Mouse (Mus musculus): ENCODE measurements at regions not wholly inside any gene's neighbourhood (a gene's known extent, or its start where the extent isn't known, plus 50 kb on each side); places are given as distances from the start of the nearest gene placed in this dataset.

GRCm38 (mm10) chr5:133828226-133828625 is 271.3 kb upstream of the Castor2 start:
- H3K4me1 ChIP-seq (ENCODE audit: control insufficient read depth in 1 of 2, insufficient read depth in 2 of 2), result no peaks in the 10 kb centered on the region
- no peaks in the 10 kb centered on the region for H3K36me3 ChIP-seq (replicated peaks in 1 of 2; ENCODE audit: control insufficient read depth in 1 of 2, insufficient read depth in 1 of 2, low read length in 1 of 2)
- H3K27ac ChIP-seq (ENCODE audit: insufficient read depth, low read depth), result no peak overlapping the region
- TF ChIP-seq CHD2 (IDR thresholded peaks at IDR 0.05; ENCODE audit: low read length) (no peak), BHLHE40 (IDR thresholded peaks at IDR 0.05; ENCODE audit: low read depth, low read length) (no peak), NRF1 (IDR thresholded peaks at IDR 0.05; ENCODE audit: low read depth, low read length) (no peak)
- H3K27me3 ChIP-seq (replicated peaks), result no peaks in the 10 kb centered on the region
- H3K9me3 ChIP-seq (replicated peaks; ENCODE audit: low read length), result peaks cover 58% of the 10 kb centered on the region
- H3K4me2 ChIP-seq (ENCODE audit: insufficient read depth, low read depth, poor library complexity, severe bottlenecking), result no peak overlapping the region
- in situ Hi-C loops (cut with MboI; ENCODE audit: low pct_ligation_motif_present, low pct_unique_long_range_greater_than_20kb, low sequenced_read_pairs) (no loop called here), dilution Hi-C loops (cut with MboI; ENCODE audit: extremely low pct_ligation_motif_present, extremely low pct_unique_long_range_greater_than_20kb, low sequenced_read_pairs) (no loop called here)
- H3K4me3 ChIP-seq (replicated peaks in 1 of 3; ENCODE audit: low read depth in 2 of 3, low read length in 2 of 3, poor library complexity in 1 of 3), result no peak overlapping the region
- no peak for DNase-seq (ENCODE audit: extremely low read depth)
- H3K79me2 ChIP-seq (replicated peaks; ENCODE audit: control insufficient read depth, extremely low read depth, insufficient read depth, poor library complexity, severe bottlenecking), result no peaks in the 10 kb centered on the region
- no peak overlapping the region for H3K9ac ChIP-seq (ENCODE audit: insufficient read depth, low read depth)

- H3K4me3 ChIP-seq (replicated peaks in 1 of 3; ENCODE audit: low read depth in 2 of 3, low read length in 2 of 3, poor library complexity in 1 of 3), result no peak overlapping the region
- in situ Hi-C loops (cut with MboI; ENCODE audit: low pct_ligation_motif_present, low pct_unique_long_range_greater_than_20kb, low sequenced_read_pairs), result no loop called here
- dilution Hi-C loops (cut with MboI; ENCODE audit: extremely low pct_ligation_motif_present, extremely low pct_unique_long_range_greater_than_20kb, low sequenced_read_pairs), result no loop called here
- H3K27ac ChIP-seq (ENCODE audit: insufficient read depth, low read depth), result no peak overlapping the region
- no peaks in the 10 kb centered on the region for H3K27me3 ChIP-seq (replicated peaks)
- no peaks in the 10 kb centered on the region for H3K4me1 ChIP-seq (ENCODE audit: control insufficient read depth in 1 of 2, insufficient read depth in 2 of 2)
- H3K79me2 ChIP-seq (replicated peaks; ENCODE audit: control insufficient read depth, extremely low read depth, insufficient read depth, poor library complexity, severe bottlenecking), result no peaks in the 10 kb centered on the region
- H3K9ac ChIP-seq (ENCODE audit: insufficient read depth, low read depth), result no peak overlapping the region
- TF ChIP-seq CTCF (conservative IDR thresholded peaks at IDR 0.05 in 1 of 2, IDR thresholded peaks at IDR 0.05 in 1 of 2; ENCODE audit: low read depth in 2 of 2, low read length in 2 of 2) (no peak), USF1 (IDR thresholded peaks at IDR 0.05; ENCODE audit: low read depth, low read length) (no peak), SMC3 (IDR thresholded peaks at IDR 0.05; ENCODE audit: low read depth, low read length) (no peak), MAFK (IDR thresholded peaks at IDR 0.05; ENCODE audit: insufficient replicate concordance, low read length) (no peak), TCF12 (IDR thresholded peaks at IDR 0.05; ENCODE audit: low read depth, low read length) (no peak), MAX (IDR thresholded peaks at IDR 0.05; ENCODE audit: low read length) (no peak), USF2 (conservative IDR thresholded peaks at IDR 0.05; ENCODE audit: low read depth, low read length) (no peak), RCOR1 (conservative IDR thresholded peaks at IDR 0.05; ENCODE audit: low read depth, low read length) (no peak), ETS1 (conservative IDR thresholded peaks at IDR 0.05; ENCODE audit: low read depth, low read length) (no peak), TBP (conservative IDR thresholded peaks at IDR 0.05; ENCODE audit: low read depth, low read length) (no peak), PAX5 (IDR thresholded peaks at IDR 0.05; ENCODE audit: low read length) (no peak), ZNF384 (IDR thresholded peaks at IDR 0.05; ENCODE audit: low read depth, low read length) (no peak)
- peaks cover 73% of the 10 kb centered on the region for H3K9me3 ChIP-seq (replicated peaks; ENCODE audit: low read length)
- no peak for DNase-seq (ENCODE audit: extremely low read depth)
- H3K4me2 ChIP-seq (ENCODE audit: insufficient read depth, low read depth, poor library complexity, severe bottlenecking), result no peak overlapping the region
- no peaks in the 10 kb centered on the region for H3K36me3 ChIP-seq (replicated peaks in 1 of 2; ENCODE audit: control insufficient read depth in 1 of 2, insufficient read depth in 1 of 2, low read length in 1 of 2)
These were observed 275.6 kb upstream of the Castor2 start for GRCm38 (mm10) chr5:133823871-133824270.

DNA sequence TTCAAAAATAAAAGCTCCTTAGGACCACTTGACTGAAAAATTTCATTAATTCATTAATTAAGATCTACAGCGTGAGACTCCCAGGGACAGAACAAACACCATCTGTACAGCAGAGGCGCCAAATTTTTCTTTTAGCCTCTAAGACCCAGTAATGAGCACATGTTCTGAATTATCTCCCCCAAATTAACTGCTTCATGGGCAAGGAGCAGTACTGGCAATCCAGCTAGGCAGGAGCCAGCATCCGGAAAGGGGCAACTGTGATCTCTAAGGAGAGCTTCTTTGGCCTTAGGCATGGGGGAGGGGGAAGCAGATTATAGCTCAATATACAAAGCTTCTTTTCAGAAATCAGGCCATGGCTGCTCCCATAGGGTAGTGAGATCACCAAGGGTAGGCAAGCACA is 278.2 kb upstream of the Castor2 start:
- Histone ChIP-seq H3K4me2 (ENCODE audit: insufficient read depth, low read depth, poor library complexity, severe bottlenecking) (no peak overlapping the region), H3K9me3 (replicated peaks; ENCODE audit: low read length) (peaks cover 72% of the 10 kb centered on the region), H3K79me2 (replicated peaks; ENCODE audit: control insufficient read depth, extremely low read depth, insufficient read depth, poor library complexity, severe bottlenecking) (no peaks in the 10 kb centered on the region), H3K9ac (ENCODE audit: insufficient read depth, low read depth) (no peak overlapping the region), H3K4me3 (replicated peaks in 1 of 3; ENCODE audit: low read depth in 2 of 3, low read length in 2 of 3, poor library complexity in 1 of 3) (no peak overlapping the region), H3K27me3 (replicated peaks) (no peaks in the 10 kb centered on the region), H3K36me3 (replicated peaks in 1 of 2; ENCODE audit: control insufficient read depth in 1 of 2, insufficient read depth in 1 of 2, low read length in 1 of 2) (no peaks in the 10 kb centered on the region), H3K4me1 (ENCODE audit: control insufficient read depth in 1 of 2, insufficient read depth in 2 of 2) (no peaks in the 10 kb centered on the region), H3K27ac (ENCODE audit: insufficient read depth, low read depth) (no peak overlapping the region)
- in situ Hi-C loops (cut with MboI; ENCODE audit: low pct_ligation_motif_present, low pct_unique_long_range_greater_than_20kb, low sequenced_read_pairs), result no loop called here
- dilution Hi-C loops (cut with MboI; ENCODE audit: extremely low pct_ligation_motif_present, extremely low pct_unique_long_range_greater_than_20kb, low sequenced_read_pairs), result no loop called here
- no peak for DNase-seq (ENCODE audit: extremely low read depth)
- TF ChIP-seq JUND (conservative IDR thresholded peaks at IDR 0.05; ENCODE audit: low read depth, low read length), result no peak

Measured in CH12.LX (cell line).